Mouse (Mus musculus) forebrain, postnatal 0 days (tissue): ENCODE measurements around the gene Fblim1. TPM values are rescaled to one million over a fixed set of nuclear protein-coding genes. Genes with fewer than 3 reads are reported as not detected.

Experiments
- ATAC-seq: fragments of 200-750 bp; cut with Nextera tagmentation; 2 replicates; pipeline ENCODE4 v1.8.0; 2017; ENCODE audit warnings: mild to moderate bottlenecking, moderate library complexity
- DNase-seq: peaks from one replicate; pipeline ENCODE4 v3.0.0-alpha.2; 2015
- H3K27ac ChIP-seq: fragments of 300-500 bp; sonication (generic); 2 replicates; pipeline ENCODE4 v1.5.1; 2014; ENCODE audit warnings: low read depth, mild to moderate bottlenecking, antibody characterized with exemption, low read length, moderate library complexity, mixed read lengths
- H3K27me3 ChIP-seq: fragments of 300-500 bp; sonication (generic); 2 replicates; pipeline ENCODE4 v1.6.1; 2014; ENCODE audit warnings: mild to moderate bottlenecking, low read length, mixed read lengths; ENCODE audit not compliant: insufficient read depth
- H3K36me3 ChIP-seq: fragments of 300-500 bp; sonication (generic); 2 replicates; pipeline ENCODE4 v1.6.1; 2014; ENCODE audit warnings: mild to moderate bottlenecking, moderate library complexity; ENCODE audit not compliant: insufficient read depth
- H3K4me1 ChIP-seq: fragments of 300-500 bp; sonication (generic); 2 replicates; pipeline ENCODE4 v1.6.1; 2014; ENCODE audit warnings: antibody characterized with exemption; ENCODE audit not compliant: insufficient read depth
- H3K4me2 ChIP-seq: fragments of 300-500 bp; sonication (generic); 2 replicates; pipeline ENCODE4 v1.6.1; 2014; ENCODE audit warnings: low read depth, mild to moderate bottlenecking, moderate library complexity
- H3K4me3 ChIP-seq: fragments of 300-500 bp; sonication (generic); 2 replicates; pipeline ENCODE4 v1.5.1; 2014; ENCODE audit warnings: low read depth, low read length, mixed read lengths
- H3K9ac ChIP-seq: fragments of 300-500 bp; sonication (generic); 2 replicates; pipeline ENCODE4 v1.6.1; 2014; ENCODE audit warnings: mild to moderate bottlenecking
- H3K9me3 ChIP-seq: fragments of 300-500 bp; sonication (generic); 2 replicates; pipeline ENCODE4 v1.6.1; 2016; ENCODE audit warnings: low read length
- CTCF ChIP-seq: sonication (generic); IDR thresholded peaks from 2 replicates; pipeline ENCODE4 v1.5.1; 2016; ENCODE audit warnings: antibody characterized with exemption, control low read depth, low read depth
- WGBS: fragments of 180-500 bp; shearing (Covaris S2); extraction: QIAGEN DNeasy Blood & Tissue Kit; methylation state at CpG from one replicate; pipeline ENCODE4 v1.1.7; 2014; 5-methylcytosine and 5-hydroxymethylcytosine counted together
- polyA plus RNA-seq: library from polyadenylated mRNA; unstranded; fragments of >200 nt; fragmentation: Nextera tagmentation; extraction: Ambion mirVana; gene quantifications from 2 replicates; pipeline ENCODE4 v1.2.1, GENCODE M21; 2015
- total RNA-seq: library from RNA; depleted of rRNA; stranded (reverse); fragments of >200 nt; gene quantifications from 2 replicates; pipeline ENCODE4 v1.2.3, GENCODE M21; 2014

Gene Fblim1
- total and polyA plus RNA-seq, 2 experiments from 2014 or later: 20.8 to 26.1 TPM

DNA sequence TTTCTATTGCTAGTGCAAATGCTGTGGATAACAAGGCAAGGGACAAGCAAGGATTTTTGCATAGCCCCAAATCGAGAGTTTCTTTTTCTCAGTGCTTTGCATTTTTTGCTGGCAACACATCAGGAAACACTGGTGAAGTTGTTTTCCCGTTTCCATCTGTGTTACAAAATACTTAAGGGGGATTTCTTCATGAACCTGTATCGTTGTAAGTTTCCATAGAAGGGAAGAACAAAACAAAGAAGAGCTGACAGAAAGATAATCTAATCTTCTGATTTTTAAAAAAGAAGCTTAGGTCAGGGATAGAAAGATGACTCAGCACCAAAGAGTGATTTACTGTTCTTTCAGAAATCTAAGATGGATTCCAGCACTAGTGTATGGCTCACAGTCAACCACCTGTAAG, 65.1 kb downstream of the Fblim1 start:
- no peaks in the 10 kb centered on the region for H3K27me3 ChIP-seq
- no peak for TF ChIP-seq CTCF
- 53% methylated on average over 3 of the region's 3 CpGs for WGBS
- no peak for ATAC-seq
- no peak overlapping the region for H3K4me2 ChIP-seq
- no peaks in the 10 kb centered on the region for H3K9me3 ChIP-seq
- no peaks in the 10 kb centered on the region for H3K36me3 ChIP-seq
- H3K4me1 ChIP-seq: peaks cover 8% of the 10 kb centered on the region
- DNase-seq: no peak
- no peak overlapping the region for H3K4me3 ChIP-seq
- H3K27ac ChIP-seq: 0 out of 2 replicates have a peak overlapping the region, but pooled peaks have one; percentile 4
- no peak overlapping the region for H3K9ac ChIP-seq

DNA sequence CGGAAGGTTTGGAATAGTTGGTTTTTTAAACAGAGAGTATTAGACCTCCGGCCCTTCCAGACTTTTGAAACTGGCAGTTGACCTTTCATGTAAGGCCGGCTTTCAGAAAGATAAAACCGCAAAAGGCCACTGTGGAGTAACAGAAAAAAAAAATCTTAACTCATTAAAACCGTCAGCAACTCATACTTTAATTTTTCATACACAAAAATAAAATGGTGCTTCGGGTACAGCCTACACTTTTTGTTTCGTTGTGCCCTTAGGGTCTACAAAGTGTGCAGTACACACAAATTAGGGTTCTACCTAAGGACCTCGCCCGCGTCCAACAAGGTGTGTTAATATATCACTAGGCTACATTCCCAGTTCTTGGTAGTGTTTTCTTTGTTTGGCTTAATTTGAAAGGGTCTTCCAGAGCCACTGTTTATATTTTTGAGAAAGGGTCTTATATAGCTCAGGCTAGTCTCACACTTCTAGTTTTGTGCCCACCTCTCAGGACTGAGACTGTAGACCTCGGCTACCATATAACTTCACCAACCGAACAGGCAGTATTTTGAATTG, 66.6 kb downstream of the Fblim1 start:
- Histone ChIP-seq H3K27ac (peak overlapping the region; percentile 96), H3K36me3 (no peaks in the 10 kb centered on the region), H3K4me2 (peak overlapping the region; percentile 82), H3K4me1 (peaks cover 13% of the 10 kb centered on the region), H3K27me3 (no peaks in the 10 kb centered on the region), H3K9ac (peak overlapping the region; percentile 90), H3K9me3 (no peaks in the 10 kb centered on the region), H3K4me3 (peak overlapping the region; percentile 89)
- ATAC-seq (no peak), DNase-seq (no peak)
- TF ChIP-seq CTCF: no peak
- WGBS: 44% methylated on average over 12 of the region's 12 CpGs

DNA sequence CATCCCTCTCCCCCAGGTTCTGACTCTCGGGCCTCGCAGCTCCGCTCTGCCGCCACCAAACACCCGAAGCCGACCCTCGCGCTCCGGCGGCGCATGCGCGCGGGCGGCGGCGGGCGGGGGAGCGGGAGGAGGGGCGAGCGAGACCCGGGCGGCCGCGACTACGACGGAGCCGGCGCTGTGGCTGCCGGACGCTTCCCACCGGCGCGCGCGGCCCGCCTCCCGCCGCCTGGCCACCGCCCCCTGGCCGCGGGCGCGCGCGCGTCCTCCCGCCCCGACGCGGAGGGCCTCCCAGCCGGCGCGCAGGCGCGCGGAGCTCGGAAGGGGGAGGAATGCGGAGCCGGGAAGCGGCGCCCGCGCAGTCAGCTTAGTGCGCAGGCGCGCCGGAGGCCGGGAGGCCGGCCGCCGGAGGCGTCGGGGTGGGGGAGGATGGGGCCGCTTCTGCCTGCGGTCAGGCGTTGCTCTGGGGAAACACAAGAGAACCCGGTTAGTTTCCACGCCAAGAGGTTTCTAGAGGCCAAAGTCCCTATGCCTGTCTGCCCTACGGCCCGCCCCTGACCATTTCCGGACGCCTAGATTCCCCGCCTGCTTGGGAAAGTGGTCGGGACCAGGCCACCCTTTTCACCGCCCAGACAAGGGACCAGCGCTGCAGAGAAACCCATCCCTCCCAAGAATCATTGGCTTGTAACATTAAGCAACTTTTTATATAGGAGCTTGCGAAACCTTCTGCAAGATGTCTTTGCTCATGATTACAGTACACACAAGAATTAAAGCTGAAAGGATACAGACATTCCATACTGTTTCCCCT, 67.3 kb downstream of the Fblim1 start, which contains the start of gene Spen:
Spen (minus strand) TSS at position 190 of the 805 bp plus-strand sequence.
- no peaks in the 10 kb centered on the region for H3K27me3 ChIP-seq
- H3K4me3 ChIP-seq: peak within 1 kb of the TSS; percentile 89
- peak within 1 kb of the TSS; percentile 96 for H3K27ac ChIP-seq
- peak within 1 kb of the TSS; percentile 82 for H3K4me2 ChIP-seq
- no peaks in the 10 kb centered on the region for H3K9me3 ChIP-seq
- peaks cover 19% of the 10 kb centered on the region for H3K4me1 ChIP-seq
- H3K9ac ChIP-seq: peak within 1 kb of the TSS; percentile 90
- DNase-seq: peak; percentile 98
- WGBS: 1% methylated on average over 79 of the region's 88 CpGs
- TF ChIP-seq CTCF: no peak
- no peaks in the 10 kb centered on the region for H3K36me3 ChIP-seq
- ATAC-seq: peak; percentile 81

DNA sequence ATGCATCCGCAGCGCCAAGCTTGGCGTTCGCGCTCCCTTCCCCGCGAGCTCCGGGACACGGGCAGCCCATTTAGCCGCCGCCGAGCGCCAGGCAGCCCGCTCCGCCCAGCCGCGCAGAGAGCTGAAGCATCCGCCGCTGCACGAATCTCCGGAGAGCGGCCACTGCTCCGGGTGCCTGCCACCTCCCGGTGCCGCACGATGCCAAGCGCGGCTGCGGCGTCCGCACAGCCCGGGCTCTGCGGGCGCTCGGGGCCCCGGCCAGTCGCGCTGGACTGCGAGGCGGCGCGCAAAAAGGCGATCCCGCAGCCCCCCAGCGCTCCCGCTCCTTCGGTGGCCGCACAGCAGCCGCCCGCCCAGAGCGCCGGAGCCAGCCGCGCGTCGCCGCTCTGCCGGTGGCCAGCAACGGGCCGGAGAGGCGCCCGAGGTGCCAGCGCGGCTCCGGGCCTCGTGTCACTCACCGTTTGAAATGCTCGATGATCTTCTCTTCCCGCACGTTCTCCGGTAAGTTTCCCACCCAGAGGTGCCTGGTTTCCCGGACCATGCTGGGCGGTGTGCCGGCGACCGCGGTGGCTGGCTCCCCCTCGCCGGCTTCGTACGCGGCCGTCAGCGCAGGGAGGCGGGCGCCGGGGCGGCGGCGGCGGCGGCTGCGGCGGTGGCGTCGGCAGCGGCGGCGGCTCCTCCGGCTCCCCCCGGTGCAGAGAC, 68.0 kb downstream of the Fblim1 start:
- Histone ChIP-seq H3K27me3 (no peaks in the 10 kb centered on the region), H3K27ac (peak overlapping the region; percentile 96), H3K9ac (peak overlapping the region; percentile 90), H3K4me2 (peak overlapping the region; percentile 82), H3K4me3 (peak overlapping the region; percentile 89), H3K9me3 (no peaks in the 10 kb centered on the region), H3K36me3 (no peaks in the 10 kb centered on the region), H3K4me1 (peaks cover 20% of the 10 kb centered on the region)
- DNase-seq: peak; percentile 42
- TF ChIP-seq CTCF: no peak
- WGBS: under 1% methylated on average over 87 of the region's 101 CpGs
- 0 out of 2 replicates have a peak, but pooled peaks have one; percentile 0 for ATAC-seq

DNA sequence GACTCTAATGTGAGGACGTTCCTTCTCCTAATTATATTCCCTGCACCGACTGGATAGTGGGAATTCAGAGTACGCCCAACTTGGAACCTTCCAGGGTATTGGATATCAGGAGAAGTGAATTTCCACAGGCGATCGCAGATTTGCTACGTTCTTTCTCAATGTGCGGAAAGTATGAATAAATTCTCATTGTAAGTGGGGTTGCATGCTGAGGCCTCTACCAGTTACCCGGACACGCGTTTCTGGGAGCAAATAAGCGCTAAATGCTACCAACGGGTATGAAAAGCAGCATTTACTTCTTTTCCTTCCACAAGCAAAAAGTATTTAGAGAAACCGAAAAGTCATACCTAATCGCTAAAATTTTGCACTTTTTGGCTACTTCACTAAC, 68.7 kb downstream of the Fblim1 start:
- ATAC-seq (no peak), DNase-seq (no peak)
- TF ChIP-seq CTCF: no peak
- WGBS: under 1% methylated on average over 14 of the region's 14 CpGs
- peaks cover 20% of the 10 kb centered on the region for H3K4me1 ChIP-seq
- H3K9ac ChIP-seq: peak overlapping the region; percentile 90
- no peaks in the 10 kb centered on the region for H3K36me3 ChIP-seq
- peak overlapping the region; percentile 89 for H3K4me3 ChIP-seq
- H3K27me3 ChIP-seq: no peaks in the 10 kb centered on the region
- no peaks in the 10 kb centered on the region for H3K9me3 ChIP-seq
- peak overlapping the region; percentile 82 for H3K4me2 ChIP-seq
- H3K27ac ChIP-seq: peak overlapping the region; percentile 96

DNA sequence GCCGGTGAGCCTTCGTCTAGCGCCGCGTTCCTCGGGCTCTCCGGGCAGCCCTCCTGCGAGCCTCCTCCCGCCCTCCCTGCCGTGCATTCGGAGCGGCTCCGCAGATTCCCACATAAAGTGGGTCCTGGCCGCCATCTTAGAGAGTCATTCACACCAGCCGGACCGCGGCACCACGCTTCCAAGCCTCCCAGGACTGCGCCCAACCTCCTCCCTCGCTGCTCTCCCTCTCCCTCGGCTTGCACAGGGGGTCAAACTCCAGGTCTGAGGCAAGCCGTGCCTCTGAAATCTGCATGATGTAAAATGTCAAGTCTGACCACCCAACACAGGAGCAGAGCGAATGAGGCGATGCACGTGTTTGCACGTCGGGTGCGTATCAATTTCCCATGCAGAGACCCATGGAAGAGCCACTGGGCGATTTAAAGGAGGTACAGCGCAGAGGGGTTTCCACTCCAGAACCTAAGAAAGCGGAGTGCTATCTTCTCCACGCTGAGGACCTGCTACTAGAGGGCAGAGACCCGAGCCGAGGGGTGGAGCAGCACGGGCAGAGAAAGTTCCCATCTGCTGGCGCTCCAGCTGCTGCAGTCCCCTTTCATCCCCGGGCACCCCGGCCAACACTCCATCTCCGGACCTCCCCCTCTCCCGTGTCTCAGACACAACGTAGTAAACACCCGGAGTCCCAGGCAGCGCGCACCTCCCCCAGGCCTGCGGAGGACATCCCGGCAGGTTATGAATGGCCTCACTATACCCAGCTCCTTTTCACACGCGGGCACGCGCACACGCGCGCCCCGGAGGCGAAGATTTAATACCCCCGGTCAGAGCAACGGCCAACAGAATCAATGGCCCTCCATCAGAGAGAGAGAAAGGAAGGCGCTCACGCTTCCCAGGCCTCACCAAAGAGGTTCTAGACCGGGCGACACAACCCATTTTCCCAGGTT, 69.3 kb downstream of the Fblim1 start:
- peak overlapping the region; percentile 90 for H3K9ac ChIP-seq
- WGBS: under 1% methylated on average over 61 of the region's 61 CpGs
- H3K27me3 ChIP-seq: no peaks in the 10 kb centered on the region
- peak overlapping the region; percentile 82 for H3K4me2 ChIP-seq
- H3K9me3 ChIP-seq: no peaks in the 10 kb centered on the region
- no peaks in the 10 kb centered on the region for H3K36me3 ChIP-seq
- peak overlapping the region; percentile 96 for H3K27ac ChIP-seq
- DNase-seq (peak; percentile 70), ATAC-seq (peak; percentile 47)
- H3K4me3 ChIP-seq: peak overlapping the region; percentile 89
- TF ChIP-seq CTCF: no peak
- peaks cover 20% of the 10 kb centered on the region for H3K4me1 ChIP-seq
